Mouse (Mus musculus): ENCODE data around the gene Scyl1. TPM values are rescaled to one million over a fixed set of nuclear protein-coding genes. Genes with fewer than 3 reads are reported as not detected.
"Not testable (repeated sequence)": the region's sequence is repeated elsewhere in the genome, so short reads cannot be mapped to it uniquely, and the experiment has no call there.

The Scyl1 gene
- 76.9 and 82.7 TPM in 2 replicates for polyA plus RNA-seq (2015; fragmentation: Nextera tagmentation; extraction: Ambion mirVana)

- H3K27ac ChIP-seq, result peak within 1 kb of the TSS; percentile 83; the same call in 1 of the 2 replicates
- no peaks in the 10 kb centered on the region for H3K27me3 ChIP-seq
- WGBS, result under 1% methylated on average over 64 of the region's 64 CpGs
- H3K9ac ChIP-seq, result peak within 1 kb of the TSS; percentile 90
- H3K4me1 ChIP-seq, result peaks cover 20% of the 10 kb centered on the region
- H3K9me3 ChIP-seq, result no peaks in the 10 kb centered on the region
- peak; percentile 94 for ATAC-seq (ENCODE audit: low FRiP score, low read depth)
- peaks cover 39% of the 10 kb centered on the region for H3K36me3 ChIP-seq
- peak within 1 kb of the TSS; percentile 81 for H3K4me3 ChIP-seq
- H3K4me2 ChIP-seq (replicated peaks), result peak within 1 kb of the TSS; percentile 93
Measured at GRCm38 (mm10) chr19:5770925-5771860, at the start of gene Scyl1. TSS of gene Scyl1 (minus strand) at chr19:5771419.

GRCm38 (mm10) chr19:5819549-5819948, 48.3 kb upstream of the Scyl1 start:
- peaks cover 47% of the 10 kb centered on the region for H3K4me1 ChIP-seq
- H3K4me2 ChIP-seq (replicated peaks), result no peak overlapping the region
- no peak for ATAC-seq (ENCODE audit: low FRiP score, low read depth)
- H3K4me3 ChIP-seq, result no peak overlapping the region
- H3K36me3 ChIP-seq, result no peaks in the 10 kb centered on the region
- no peaks in the 10 kb centered on the region for H3K9me3 ChIP-seq
- no peaks in the 10 kb centered on the region for H3K27me3 ChIP-seq
- no peak overlapping the region for H3K27ac ChIP-seq
- 52% methylated on average over 12 of the region's 12 CpGs for WGBS
- no peak overlapping the region for H3K9ac ChIP-seq

- H3K9ac ChIP-seq, result no peak overlapping the region
- 77% methylated on average over 6 of the region's 6 CpGs for WGBS
- H3K27me3 ChIP-seq, result no peaks in the 10 kb centered on the region
- no peaks in the 10 kb centered on the region for H3K36me3 ChIP-seq
- peaks cover 45% of the 10 kb centered on the region for H3K4me1 ChIP-seq
- no peak; the same call in 1 of the 2 replicates for ATAC-seq (ENCODE audit: low FRiP score, low read depth)
- no peak overlapping the region for H3K4me2 ChIP-seq (replicated peaks)
- no peak overlapping the region for H3K27ac ChIP-seq
- no peaks in the 10 kb centered on the region for H3K9me3 ChIP-seq
- H3K4me3 ChIP-seq, result no peak overlapping the region
Measured at GRCm38 (mm10) chr19:5818590-5818977, 47.4 kb upstream of the Scyl1 start.

- Histone ChIP-seq H3K9me3 (no peaks in the 10 kb centered on the region), H3K9ac (peak overlapping the region; percentile 53), H3K27me3 (no peaks in the 10 kb centered on the region), H3K27ac (peak overlapping the region; percentile 73; the same call in 1 of the 2 replicates), H3K4me2 (replicated peaks) (peak overlapping the region; percentile 58), H3K4me3 (peak overlapping the region; percentile 25), H3K4me1 (peaks cover 38% of the 10 kb centered on the region), H3K36me3 (no peaks in the 10 kb centered on the region)
- peak; percentile 52; the same call in 1 of the 2 replicates for ATAC-seq (ENCODE audit: low FRiP score, low read depth)
- WGBS, result 22% methylated on average over 21 of the region's 21 CpGs
Measured at GRCm38 (mm10) chr19:5817703-5818589, 46.7 kb upstream of the Scyl1 start.

GRCm38 (mm10) chr19:5815928-5816327, 44.7 kb upstream of the Scyl1 start:
- no peak overlapping the region for H3K27ac ChIP-seq
- H3K4me3 ChIP-seq, result no peak overlapping the region
- no peaks in the 10 kb centered on the region for H3K36me3 ChIP-seq
- no peaks in the 10 kb centered on the region for H3K27me3 ChIP-seq
- H3K9me3 ChIP-seq, result no peaks in the 10 kb centered on the region
- H3K4me1 ChIP-seq, result peaks cover 47% of the 10 kb centered on the region
- no peak overlapping the region for H3K4me2 ChIP-seq (replicated peaks)
- no peak for ATAC-seq (ENCODE audit: low FRiP score, low read depth)
- 83% methylated on average over 4 of the region's 4 CpGs for WGBS
- no peak overlapping the region for H3K9ac ChIP-seq

GRCm38 (mm10) chr19:5815010-5815409, 43.8 kb upstream of the Scyl1 start:
- 64% methylated on average over 7 of the region's 7 CpGs for WGBS
- Histone ChIP-seq H3K9ac (no peak overlapping the region), H3K27ac (peak overlapping the region; percentile 63; the same call in 1 of the 2 replicates), H3K36me3 (no peaks in the 10 kb centered on the region), H3K4me2 (replicated peaks) (no peak overlapping the region), H3K27me3 (no peaks in the 10 kb centered on the region), H3K4me3 (no peak overlapping the region), H3K9me3 (no peaks in the 10 kb centered on the region), H3K4me1 (peaks cover 56% of the 10 kb centered on the region)
- ATAC-seq (ENCODE audit: low FRiP score, low read depth), result no peak

GRCm38 (mm10) chr19:5814048-5814447, 42.8 kb upstream of the Scyl1 start:
- not testable (repeated sequence) for H3K4me2 ChIP-seq (replicated peaks); H3K27me3 ChIP-seq; H3K9ac ChIP-seq; H3K36me3 ChIP-seq; H3K27ac ChIP-seq; H3K9me3 ChIP-seq; ATAC-seq (ENCODE audit: low FRiP score, low read depth); H3K4me3 ChIP-seq
- peaks cover 64% of the 10 kb centered on the region for H3K4me1 ChIP-seq
- 63% methylated on average over 1 of the region's 1 CpGs for WGBS

GRCm38 (mm10) chr19:5813567-5813966, 42.3 kb upstream of the Scyl1 start:
- Histone ChIP-seq H3K4me1 (peaks cover 69% of the 10 kb centered on the region), H3K36me3 (no peaks in the 10 kb centered on the region), H3K27me3 (no peaks in the 10 kb centered on the region), H3K27ac (0 out of 2 replicates have a peak overlapping the region, but pooled peaks have one; percentile 6), H3K4me3 (no peak overlapping the region), H3K9me3 (no peaks in the 10 kb centered on the region), H3K9ac (no peak overlapping the region), H3K4me2 (replicated peaks) (no peak overlapping the region)
- ATAC-seq (ENCODE audit: low FRiP score, low read depth), result no peak
- 89% methylated on average over 3 of the region's 3 CpGs for WGBS

GRCm38 (mm10) chr19:5811771-5812504, 40.7 kb upstream of the Scyl1 start:
- Histone ChIP-seq H3K9me3 (no peaks in the 10 kb centered on the region), H3K9ac (peak overlapping the region; percentile 20; the same call in 1 of the 2 replicates), H3K4me1 (peaks cover 69% of the 10 kb centered on the region), H3K27me3 (no peaks in the 10 kb centered on the region), H3K36me3 (no peaks in the 10 kb centered on the region), H3K4me2 (replicated peaks) (peak overlapping the region; percentile 28), H3K27ac (peak overlapping the region; percentile 89), H3K4me3 (no peak overlapping the region)
- 45% methylated on average over 7 of the region's 7 CpGs for WGBS
- peak; percentile 80 for ATAC-seq (ENCODE audit: low FRiP score, low read depth)

GRCm38 (mm10) chr19:5810840-5811563, 39.8 kb upstream of the Scyl1 start:
- peaks cover 78% of the 10 kb centered on the region for H3K4me1 ChIP-seq
- no peaks in the 10 kb centered on the region for H3K9me3 ChIP-seq
- peak overlapping the region; percentile 48; the same call in 1 of the 2 replicates for H3K9ac ChIP-seq
- H3K36me3 ChIP-seq, result no peaks in the 10 kb centered on the region
- H3K27me3 ChIP-seq, result no peaks in the 10 kb centered on the region
- peak overlapping the region; percentile 89 for H3K27ac ChIP-seq
- peak overlapping the region; percentile 28; the same call in 1 of the 2 replicates for H3K4me2 ChIP-seq (replicated peaks)
- 76% methylated on average over 9 of the region's 9 CpGs for WGBS
- peak; percentile 26; the same call in 1 of the 2 replicates for ATAC-seq (ENCODE audit: low FRiP score, low read depth)
- no peak overlapping the region for H3K4me3 ChIP-seq

Measured in limb, embryonic 13.5 days (tissue).